Mouse (Mus musculus): ENCODE results near the gene Paip2b.
"Not testable (repeated sequence)": the region's sequence is repeated elsewhere in the genome, so short reads cannot be mapped to it uniquely, and the experiment has no call there.

Gene Paip2b

GRCm38 (mm10) chr6:83802846-83803245 is 28.7 kb downstream of the Paip2b start:
- DNase-seq (ENCODE audit: low read depth in 2 of 2, low spot score in 2 of 2), result no peak

GRCm38 (mm10) chr6:83802033-83802432 is 29.5 kb downstream of the Paip2b start:
- DNase-seq (ENCODE audit: low read depth in 2 of 2, low spot score in 2 of 2), result no peak

- DNase-seq (ENCODE audit: low read depth in 2 of 2, low spot score in 2 of 2), result no peak
These were observed 34.9 kb downstream of the Paip2b start for GRCm38 (mm10) chr6:83796686-83797085.

- no peak for DNase-seq (ENCODE audit: low read depth in 2 of 2, low spot score in 2 of 2)
These were observed 36.0 kb downstream of the Paip2b start for GRCm38 (mm10) chr6:83795492-83795900.

GRCm38 (mm10) chr6:83794760-83795296 is 36.7 kb downstream of the Paip2b start, which contains the start of gene Nagk:
Gene Nagk, plus strand, starts transcription at chr6:83794982.
- peak; percentile 93 to 94 for DNase-seq (ENCODE audit: low read depth in 2 of 2, low spot score in 2 of 2)

- no peak for DNase-seq (ENCODE audit: low read depth in 2 of 2, low spot score in 2 of 2)
These were observed 40.2 kb downstream of the Paip2b start for GRCm38 (mm10) chr6:83791251-83791890.

- not testable (repeated sequence) for DNase-seq (ENCODE audit: low read depth in 2 of 2, low spot score in 2 of 2)
These were observed 41.0 kb downstream of the Paip2b start for GRCm38 (mm10) chr6:83790533-83790932.

- DNase-seq (ENCODE audit: low read depth in 2 of 2, low spot score in 2 of 2), result no peak
These were observed 43.0 kb downstream of the Paip2b start for GRCm38 (mm10) chr6:83788554-83788953.

- no peak for DNase-seq (ENCODE audit: low read depth in 2 of 2, low spot score in 2 of 2)
These were observed 45.1 kb downstream of the Paip2b start for GRCm38 (mm10) chr6:83786426-83786825.

GRCm38 (mm10) chr6:83779026-83779425 is 52.5 kb downstream of the Paip2b start:
- DNase-seq (ENCODE audit: low read depth in 2 of 2, low spot score in 2 of 2), result peak; percentile 49 to 64

GRCm38 (mm10) chr6:83778306-83778705 is 53.2 kb downstream of the Paip2b start:
- DNase-seq (ENCODE audit: low read depth in 2 of 2, low spot score in 2 of 2), result no peak

- DNase-seq (ENCODE audit: low read depth in 2 of 2, low spot score in 2 of 2), result peak; percentile 85 to 86
These were observed 55.8 kb downstream of the Paip2b start, which contains the start of gene Tex261 for GRCm38 (mm10) chr6:83775638-83776293. Gene Tex261, minus strand, starts transcription at chr6:83775813.

- no peak for DNase-seq (ENCODE audit: low read depth in 2 of 2, low spot score in 2 of 2)
These were observed 56.6 kb downstream of the Paip2b start for GRCm38 (mm10) chr6:83774781-83775563.

GRCm38 (mm10) chr6:83774126-83774525 is 57.4 kb downstream of the Paip2b start:
- DNase-seq (ENCODE audit: low read depth in 2 of 2, low spot score in 2 of 2), result no peak

- no peak for DNase-seq (ENCODE audit: low read depth in 2 of 2, low spot score in 2 of 2)
These were observed 63.1 kb downstream of the Paip2b start for GRCm38 (mm10) chr6:83768485-83768884.

GRCm38 (mm10) chr6:83766982-83767381 is 64.6 kb downstream of the Paip2b start:
- DNase-seq (ENCODE audit: low read depth in 2 of 2, low spot score in 2 of 2), result no peak

GRCm38 (mm10) chr6:83762880-83763431 is 68.6 kb downstream of the Paip2b start:
- DNase-seq (ENCODE audit: low read depth in 2 of 2, low spot score in 2 of 2), result peak in 1 of 2 experiments; percentile 26

GRCm38 (mm10) chr6:83762344-83762743 is 69.2 kb downstream of the Paip2b start, which contains the start of gene Ankrd53:
Gene Ankrd53, plus strand, starts transcription at chr6:83762644.
- no peak for DNase-seq (ENCODE audit: low read depth in 2 of 2, low spot score in 2 of 2)

GRCm38 (mm10) chr6:83756051-83756450 is 75.5 kb downstream of the Paip2b start:
- no peak for DNase-seq (ENCODE audit: low read depth in 2 of 2, low spot score in 2 of 2)

Measured in CD8-positive naive resting alpha-beta T cell, adult 2 months (primary cell).